Mouse (Mus musculus) right cerebral cortex, postnatal 36 days (tissue): ENCODE measurements at regions not wholly inside any gene's neighbourhood (a gene's known extent, or its start where the extent isn't known, plus 50 kb on each side); places are given as distances from the start of the nearest gene placed in this dataset.

Source experiments
- DNase-seq, 2 experiments: peaks; one replicate each; pipeline ENCODE4 v3.0.0; 2022; ENCODE audit warnings: low spot score in 2 of 2, mixed read lengths in 1 of 2

GRCm38 (mm10) chr10:117997796-117998195 is 143.8 kb upstream of the Mdm1 start:
- DNase-seq = no peak

- no peak for DNase-seq
Measured at GRCm38 (mm10) chr10:118000591-118000990, 141.0 kb upstream of the Mdm1 start.

- DNase-seq = no peak
Measured at GRCm38 (mm10) chr10:118001501-118001900, 140.1 kb upstream of the Mdm1 start.

GRCm38 (mm10) chr10:118001971-118002370 is 139.6 kb upstream of the Mdm1 start:
- DNase-seq = no peak

- DNase-seq = no peak
Measured at GRCm38 (mm10) chr10:118002559-118002958, 139.1 kb upstream of the Mdm1 start.

GRCm38 (mm10) chr10:118003179-118003578 is 138.4 kb upstream of the Mdm1 start:
- DNase-seq = no peak

GRCm38 (mm10) chr10:118003739-118004361 is 137.8 kb upstream of the Mdm1 start:
- no peak for DNase-seq

- DNase-seq = no peak
Measured at GRCm38 (mm10) chr10:118004362-118004958, 137.2 kb upstream of the Mdm1 start.

GRCm38 (mm10) chr10:118006827-118007550 is 134.6 kb upstream of the Mdm1 start:
- no peak for DNase-seq

GRCm38 (mm10) chr10:118007846-118008245 is 133.8 kb upstream of the Mdm1 start:
- DNase-seq = no peak

GRCm38 (mm10) chr10:118011687-118012567 is 129.7 kb upstream of the Mdm1 start:
- DNase-seq = no peak

GRCm38 (mm10) chr10:118028831-118029230 is 112.8 kb upstream of the Mdm1 start:
- no peak for DNase-seq

GRCm38 (mm10) chr10:118034401-118034800 is 107.2 kb upstream of the Mdm1 start:
- DNase-seq = no peak

GRCm38 (mm10) chr10:118035035-118035434 is 106.6 kb upstream of the Mdm1 start:
- no peak for DNase-seq

- no peak for DNase-seq
Measured at GRCm38 (mm10) chr10:118038465-118038864, 103.1 kb upstream of the Mdm1 start.

GRCm38 (mm10) chr10:118039056-118039455 is 102.6 kb upstream of the Mdm1 start:
- no peak for DNase-seq

- no peak for DNase-seq
Measured at GRCm38 (mm10) chr10:118041068-118041467, 100.5 kb upstream of the Mdm1 start.

- DNase-seq = no peak
Measured at GRCm38 (mm10) chr10:118043761-118044160, 97.8 kb upstream of the Mdm1 start.

- no peak for DNase-seq
Measured at GRCm38 (mm10) chr10:118044840-118045239, 96.8 kb upstream of the Mdm1 start.

- DNase-seq = no peak
Measured at GRCm38 (mm10) chr10:118045427-118045826, 96.2 kb upstream of the Mdm1 start.

- DNase-seq = no peak
Measured at GRCm38 (mm10) chr10:118046328-118046727, 95.3 kb upstream of the Mdm1 start.

- no peak for DNase-seq
Measured at GRCm38 (mm10) chr10:118046831-118047230, 94.8 kb upstream of the Mdm1 start.
